Mouse (Mus musculus) adrenal gland, adult (tissue): ENCODE measurements at regions not wholly inside any gene's neighbourhood (a gene's known extent, or its start where the extent isn't known, plus 50 kb on each side); places are given as distances from the start of the nearest gene placed in this dataset.
"Not testable (repeated sequence)": the region's sequence is repeated elsewhere in the genome, so short reads cannot be mapped to it uniquely, and the experiment has no call there.

Experiments
- DNase-seq, 2 experiments: peaks; one replicate each; pipeline ENCODE4 v3.0.0; 2022 to 2023; ENCODE audit warnings: low spot score in 1 of 2; ENCODE audit not compliant: inconsistent age in 2 of 2

DNA sequence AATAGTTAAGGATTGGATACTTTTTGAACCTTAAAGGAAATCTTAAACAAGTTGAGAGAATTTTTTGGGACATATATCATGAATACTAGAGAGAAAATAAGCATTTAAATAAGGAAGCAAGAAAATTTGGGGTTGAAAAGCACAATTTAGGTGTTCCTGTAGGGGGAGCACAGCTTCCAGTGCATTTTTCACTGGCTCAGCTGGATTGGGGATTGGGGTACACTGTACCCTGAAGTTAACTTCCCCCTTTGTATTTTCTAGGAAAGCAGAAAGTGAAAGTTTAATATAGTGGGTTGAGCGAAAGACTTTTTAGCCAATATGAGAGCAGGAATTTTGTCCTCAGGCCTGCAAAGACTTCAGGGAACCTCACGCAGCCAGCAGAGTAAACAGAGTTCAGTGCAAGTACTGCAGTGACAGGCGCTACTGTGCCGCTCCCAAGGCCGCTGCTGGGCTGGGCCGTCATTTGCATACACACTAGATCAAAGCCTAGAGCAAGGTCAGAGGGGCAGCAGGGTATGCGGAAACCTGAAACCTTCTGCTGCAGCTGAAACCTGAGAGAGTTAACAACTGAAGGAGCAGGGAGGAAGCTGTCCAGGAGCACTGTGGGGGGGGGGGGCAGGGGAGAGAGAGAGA, 1111.4 kb downstream of the H2al1n start:
- DNase-seq: peak; percentile 47 to 80

DNA sequence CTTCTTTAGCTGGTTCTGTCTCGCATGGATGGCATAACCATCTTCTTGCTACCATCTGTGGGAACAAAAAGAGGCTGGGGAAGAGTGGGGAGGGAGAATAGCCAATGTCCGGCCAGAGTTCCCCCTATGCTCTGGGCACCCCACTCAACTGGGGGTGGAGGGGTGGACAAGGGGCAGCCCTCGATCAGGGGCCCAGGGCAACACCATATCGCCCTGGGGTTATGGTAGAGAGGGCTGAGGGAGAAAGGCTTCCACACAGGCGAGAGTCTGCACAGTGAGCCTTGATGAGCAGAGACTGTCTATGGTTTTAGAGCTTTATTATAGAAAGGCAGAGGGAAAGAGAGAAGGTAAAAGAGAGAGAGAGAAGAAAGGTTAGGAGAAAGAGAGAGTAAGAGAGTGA, 1112.0 kb downstream of the H2al1n start:
- peak; percentile 2 to 30 for DNase-seq

DNA sequence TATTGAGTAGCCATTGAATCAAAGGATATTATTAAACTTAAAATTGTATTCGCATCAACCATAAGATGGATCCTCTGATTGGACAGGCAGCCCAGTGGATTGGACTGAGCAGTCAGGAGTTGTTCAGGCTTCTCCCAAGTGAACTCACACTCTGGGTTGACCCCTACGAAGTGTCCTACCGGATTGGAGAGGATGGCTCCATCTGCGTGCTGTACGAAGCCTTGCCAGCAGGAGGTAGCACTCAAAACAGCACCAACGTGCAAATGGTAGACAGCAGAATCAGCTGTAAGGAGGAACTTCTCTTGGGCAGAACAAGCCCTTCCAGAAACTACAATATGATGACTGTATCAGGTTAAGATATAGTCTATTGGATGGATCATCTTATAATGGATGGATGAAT, 1154.2 kb downstream of the H2al1n start:
- not testable (repeated sequence) for DNase-seq
